Mouse (Mus musculus) E14TG2a.4 (cell line): ENCODE results near the gene Pnpla6.

ENCODE experiments used
- CTCF ChIP-seq: conservative IDR thresholded peaks from 2 replicates; pipeline ENCODE4 v1.5.1; 2014; ENCODE audit warnings: low read length
- NANOG ChIP-seq: IDR thresholded peaks from 2 replicates; pipeline ENCODE4 v1.6.1; 2014; ENCODE audit warnings: borderline replicate concordance, low read length, mixed read lengths
- POU5F1 ChIP-seq: IDR thresholded peaks from 2 replicates; pipeline ENCODE4 v1.6.1; 2014; ENCODE audit warnings: low read length, borderline replicate concordance

- TF ChIP-seq CTCF (no peak), NANOG (no peak), POU5F1 (no peak)
Measured at GRCm38 (mm10) chr8:3470562-3470961, 44.6 kb upstream of the Pnpla6 start, which contains the start of gene Tex45.
